Mouse (Mus musculus): ENCODE measurements around the gene Cryba4.

DNA sequence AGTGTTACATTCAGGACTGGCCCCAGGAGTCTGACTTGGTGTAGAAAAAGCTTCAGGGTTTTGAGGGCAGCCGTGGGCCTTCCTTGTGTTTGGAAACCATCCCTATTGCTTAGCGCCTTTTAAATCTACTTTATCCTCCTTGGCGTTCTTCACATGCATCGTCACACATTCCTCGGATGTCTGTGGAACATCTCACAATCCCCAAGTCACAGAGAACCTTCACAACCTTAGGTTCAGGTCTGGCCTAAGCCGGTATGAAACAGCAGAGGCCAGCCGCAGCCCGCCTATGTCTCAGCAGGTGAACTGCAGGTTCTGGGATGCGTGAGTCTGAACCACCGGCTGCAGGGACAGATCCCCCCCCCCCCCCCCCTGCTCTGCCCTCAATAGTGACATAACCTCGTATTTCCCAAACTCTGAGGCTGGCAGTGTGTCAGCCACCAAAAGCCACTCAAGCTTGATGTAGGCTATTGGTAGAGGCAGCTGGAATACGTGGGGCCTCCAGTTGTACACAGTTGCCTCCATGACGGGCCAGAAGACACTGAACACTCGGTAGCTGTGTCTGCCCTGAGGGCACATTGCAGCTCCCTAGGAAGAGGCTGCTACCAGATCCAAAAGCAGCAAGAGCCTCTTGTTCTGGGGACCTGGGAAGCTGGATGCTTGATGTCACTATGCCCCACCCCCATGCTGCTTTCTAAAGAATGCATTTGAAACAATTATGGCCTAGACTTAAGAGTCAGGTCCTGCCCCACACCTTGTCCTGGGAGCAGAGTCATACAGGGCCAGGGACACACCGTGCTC lies 28.7 kb upstream of the Cryba4 start:
- TF ChIP-seq TAL1 (IDR thresholded peaks at IDR 0.05; ENCODE audit: low read length) = no peak
- TF ChIP-seq CTCF (IDR thresholded peaks at IDR 0.05 in 2 of 3, conservative IDR thresholded peaks at IDR 0.05 in 1 of 3; ENCODE audit: control insufficient read depth in 1 of 3, insufficient read depth in 1 of 3, low read depth in 2 of 3, low read length in 3 of 3, poor library complexity in 1 of 3, severe bottlenecking in 1 of 3) = no peak
- TF ChIP-seq GATA1 (IDR thresholded peaks at IDR 0.05; ENCODE audit: low read depth, low read length) = no peak
- no peak for TF ChIP-seq NRF1 (IDR thresholded peaks at IDR 0.05; ENCODE audit: insufficient read depth, low read depth, low read length, poor library complexity, severe bottlenecking)
- no peak for TF ChIP-seq ETS1 (IDR thresholded peaks at IDR 0.05; ENCODE audit: low read depth, low read length)
- no peak for TF ChIP-seq HCFC1 (IDR thresholded peaks at IDR 0.05; ENCODE audit: low read depth, low read length)
- TF ChIP-seq USF1 (IDR thresholded peaks at IDR 0.05; ENCODE audit: low read depth, low read length) = no peak
